In the genomic region with DNA sequence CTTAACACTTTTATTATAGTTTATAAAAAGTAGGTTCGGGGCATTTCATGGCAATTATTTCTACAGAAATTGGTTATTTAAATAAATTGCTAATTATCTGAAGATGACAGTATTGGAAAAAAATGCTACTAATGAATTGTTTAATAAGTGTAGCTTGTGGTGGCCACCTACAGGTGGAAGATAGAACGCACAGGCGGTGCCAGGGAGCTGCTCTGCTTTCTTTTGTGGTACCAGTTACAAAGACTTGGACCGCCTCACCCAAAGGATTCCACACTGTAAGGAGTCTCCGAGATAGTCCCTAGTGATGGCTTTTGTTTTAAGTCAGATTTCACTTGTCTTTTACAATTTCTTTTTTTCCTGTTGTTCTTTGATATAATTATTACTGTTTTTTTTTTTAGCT, we compare ENCODE assay signal across 10 mouse cellular contexts.
A peak's percentile ranks its signal among the peaks of the same experiment; 100 is the strongest.
DNase-seq lines count a peak whose midpoint lies in the region; ATAC-seq and TF ChIP-seq lines count a peak whose summit lies in the region.
"Had no signal": no experiment of that assay in that cellular context is flagged by ENCODE, and none has a peak within 500 bp of the region (broad histone marks: within the 10 kb centered on the region; RNA-seq: fewer than 3 reads in every experiment).

No protein-coding gene starts in this region.

- no peak for TF ChIP-seq POLR2A in heart, adult 2 months (IDR thresholded peaks at IDR 0.05; ENCODE audit: insufficient read depth, low read depth, low read length)
- no peak for TF ChIP-seq POLR2A in small intestine, adult 2 months (IDR thresholded peaks at IDR 0.05; ENCODE audit: low read depth, low read length)

- H3K4me3 ChIP-seq in heart, adult 2 months = no peak overlapping the region
- H3K4me3 ChIP-seq in neural tube, embryonic 15.5 days (replicated peaks) = no peak overlapping the region
- no peak overlapping the region for H3K4me3 ChIP-seq in small intestine, adult 2 months (ENCODE audit: low read depth, low read length)
- H3K4me3 ChIP-seq: limb, embryonic 15.5 days had no signal

- TF ChIP-seq CTCF in heart, adult 2 months (IDR thresholded peaks at IDR 0.05) = peak; percentile 47
- peak; percentile 33; the same call in 1 of the 2 replicates for TF ChIP-seq CTCF in small intestine, adult 2 months (IDR thresholded peaks at IDR 0.05; ENCODE audit: extremely low read depth, insufficient read length, insufficient replicate concordance, low read depth, low read length)

- DNase-seq in heart, adult 2 months = no peak
- DNase-seq in heart, postnatal 10 days = no peak
- DNase-seq in neural tube, embryonic 10.5 days (ENCODE audit: extremely low spot score, low spot score) = peak; percentile 15
- DNase-seq in layer of hippocampus, adult 18-20 months (ENCODE audit: low spot score in 2 of 2) = peak; percentile 10 to 65
- DNase-seq in heart, postnatal 4 days = no peak
- DNase-seq in thymus, postnatal 36 days = no peak
- DNase-seq: heart, postnatal 14 days had no signal

- H3K4me2 ChIP-seq in neural tube, embryonic 15.5 days = no peak overlapping the region
- H3K4me2 ChIP-seq: limb, embryonic 15.5 days had no signal

- ATAC-seq in neural tube, embryonic 15.5 days (ENCODE audit: low FRiP score) = no peak

- H3K9ac ChIP-seq in heart, adult 2 months (ENCODE audit: low read depth, low read length) = no peak overlapping the region
- H3K9ac ChIP-seq in neural tube, embryonic 15.5 days (replicated peaks) = no peak overlapping the region
- H3K9ac ChIP-seq: limb, embryonic 15.5 days had no signal

- no peaks in the 10 kb centered on the region for H3K27me3 ChIP-seq in heart, adult 2 months (ENCODE audit: control insufficient read depth, insufficient read depth, low read length)
- H3K27me3 ChIP-seq in neural tube, embryonic 15.5 days (replicated peaks) = no peaks in the 10 kb centered on the region
- H3K27me3 ChIP-seq in small intestine, adult 2 months (ENCODE audit: control insufficient read depth, insufficient read depth, low read length) = no peaks in the 10 kb centered on the region
- H3K27me3 ChIP-seq: limb, embryonic 15.5 days had no signal

- no peak overlapping the region for H3K27ac ChIP-seq in heart, adult 2 months
- no peak overlapping the region for H3K27ac ChIP-seq in neural tube, embryonic 15.5 days (replicated peaks)
- H3K27ac ChIP-seq in small intestine, adult 2 months (ENCODE audit: insufficient read depth, low read depth, low read length) = no peak overlapping the region
- H3K27ac ChIP-seq: limb, embryonic 15.5 days had no signal

- TF ChIP-seq EP300 in heart, adult 2 months (IDR thresholded peaks at IDR 0.05; ENCODE audit: insufficient read depth, low read depth, low read length) = no peak

- no peaks in the 10 kb centered on the region for H3K79me2 ChIP-seq in heart, adult 2 months (replicated peaks; ENCODE audit: control insufficient read depth, insufficient read depth, low read length)

- 60% methylated on average over 5 of the region's 5 CpGs for WGBS in heart, adult 2 months
- WGBS in neural tube, embryonic 15.5 days = 43% methylated on average over 5 of the region's 5 CpGs
- WGBS in small intestine, adult 2 months = 45% methylated on average over 5 of the region's 5 CpGs

- H3K36me3 ChIP-seq in heart, adult 2 months (ENCODE audit: control insufficient read depth, insufficient read depth, low read length) = no peaks in the 10 kb centered on the region
- no peaks in the 10 kb centered on the region for H3K36me3 ChIP-seq in neural tube, embryonic 15.5 days
- H3K36me3 ChIP-seq in small intestine, adult 2 months (ENCODE audit: control insufficient read depth, insufficient read depth, low read length) = no peaks in the 10 kb centered on the region
- H3K36me3 ChIP-seq: limb, embryonic 15.5 days had no signal

- no peaks in the 10 kb centered on the region for H3K9me3 ChIP-seq in neural tube, embryonic 15.5 days (replicated peaks)
- H3K9me3 ChIP-seq: limb, embryonic 15.5 days had no signal

- intact Hi-C loops in heart, adult 2 months (cut with DNase I) = no loop called here
- intact Hi-C loops in heart, postnatal 10 days (cut with DNase I) = loop anchor here (5.0 kb wide), 1 partner anchor 829 kb away; no protein-coding TSS in a partner anchor

- no peaks in the 10 kb centered on the region for H3K4me1 ChIP-seq in heart, adult 2 months (ENCODE audit: control insufficient read depth, insufficient read depth, low read length)
- no peaks in the 10 kb centered on the region for H3K4me1 ChIP-seq in neural tube, embryonic 15.5 days
- H3K4me1 ChIP-seq in small intestine, adult 2 months (ENCODE audit: control insufficient read depth, insufficient read depth, insufficient read length, low read length) = no peaks in the 10 kb centered on the region
- H3K4me1 ChIP-seq: limb, embryonic 15.5 days had no signal

Comparison
In these comparisons a context has a peak if more than half of its experiments do, and no peak if none do; other contexts are left out.
1. DNase-seq: peak in neural tube, embryonic 10.5 days (single experiment) and layer of hippocampus, adult 18-20 months (2 of 2); none in heart, adult 2 months (0 of 2), heart, postnatal 10 days (0 of 2), heart, postnatal 4 days (single experiment) and thymus, postnatal 36 days (0 of 2).